Mouse (Mus musculus): ENCODE results near the gene Gm49368.

The Gm49368 gene

DNA sequence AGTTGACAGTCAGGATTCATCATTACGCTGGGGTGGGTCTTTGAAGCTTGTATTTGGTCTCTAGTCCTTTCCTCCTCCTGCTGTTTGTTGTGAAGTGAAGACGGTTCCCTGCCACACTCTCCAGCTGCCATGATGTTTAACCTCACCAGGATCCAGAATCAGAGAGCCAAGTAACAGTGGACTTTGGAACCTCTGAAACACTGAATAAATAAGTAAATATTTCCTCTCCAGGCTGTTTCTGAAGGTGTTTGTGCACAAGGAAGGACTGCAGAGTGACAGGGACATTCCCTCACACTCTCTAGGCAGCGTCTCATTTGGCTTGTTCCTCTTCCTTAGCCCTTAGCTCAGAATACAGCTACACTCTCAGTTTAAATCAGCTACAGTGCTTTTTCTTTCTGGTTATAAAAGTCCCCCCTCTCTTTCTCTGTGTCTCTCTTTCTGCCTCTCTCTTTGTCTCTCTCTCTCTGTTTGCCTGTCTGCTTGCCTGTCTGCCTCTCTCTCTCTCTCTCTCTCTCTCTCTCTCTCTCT is 5.5 kb upstream of the Gm49368 start:
- in situ Hi-C loops (cut with MboI, MseI), result no loop called here

DNA sequence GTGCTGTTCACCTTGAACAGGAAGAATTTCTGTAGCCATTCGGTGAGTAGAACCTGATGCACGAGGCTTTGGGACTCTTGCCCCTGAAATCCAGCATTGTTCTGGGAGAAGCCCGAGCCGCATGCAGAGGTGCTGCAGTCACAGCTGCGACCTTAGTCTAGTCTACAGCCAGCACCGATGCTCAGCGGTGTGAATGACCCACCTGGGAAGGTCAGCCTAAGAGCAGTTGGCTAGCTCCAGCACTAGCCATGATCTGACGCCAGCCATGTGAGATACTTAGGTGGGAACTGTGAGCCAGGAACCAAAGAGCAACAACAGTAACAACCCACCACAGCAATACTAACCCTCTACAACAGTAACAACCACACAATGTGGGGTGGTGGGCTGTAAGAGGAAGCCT is 4.6 kb upstream of the Gm49368 start:
- in situ Hi-C loops (cut with MboI, MseI), result no loop called here

DNA sequence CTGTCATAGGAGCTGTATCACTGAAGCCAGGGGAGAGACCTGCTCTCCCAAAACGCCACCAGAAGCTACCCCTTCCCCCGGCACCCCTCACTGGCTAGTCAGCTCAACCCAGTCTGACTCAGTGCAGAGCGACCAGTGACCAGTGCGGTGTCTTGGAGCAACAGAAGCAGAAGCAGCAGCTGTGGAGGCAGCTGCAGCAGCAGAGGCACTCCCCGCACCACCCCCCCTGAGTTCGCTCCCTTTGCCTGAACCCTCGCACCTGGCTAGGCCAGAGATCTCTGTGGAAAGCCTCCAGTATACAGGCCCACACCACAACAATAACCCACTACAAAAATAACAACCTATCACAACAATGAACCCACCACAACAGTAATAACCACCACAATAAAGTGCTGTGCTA is 3.9 kb upstream of the Gm49368 start:
- in situ Hi-C loops (cut with MboI, MseI), result no loop called here

DNA sequence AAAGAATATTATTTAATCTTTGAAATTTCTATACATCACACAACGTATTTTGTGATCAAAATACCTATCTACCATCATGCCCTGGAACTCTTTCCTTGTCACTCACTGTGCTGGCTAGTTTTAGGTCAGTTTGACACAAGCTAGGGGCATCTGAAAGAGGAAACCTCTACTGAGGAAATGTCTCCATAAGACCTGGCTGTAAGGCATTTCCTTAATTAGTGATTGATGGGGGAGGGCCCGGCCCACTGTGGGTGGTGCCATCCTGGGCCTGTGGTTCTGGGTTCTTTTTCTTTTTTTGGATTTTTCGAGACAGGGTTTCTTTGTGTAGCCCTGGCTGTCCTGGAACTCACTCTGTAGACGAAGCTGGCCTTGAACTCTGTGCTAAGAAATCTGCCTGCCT is 3.4 kb upstream of the Gm49368 start:
- in situ Hi-C loops (cut with MboI, MseI), result no loop called here

DNA sequence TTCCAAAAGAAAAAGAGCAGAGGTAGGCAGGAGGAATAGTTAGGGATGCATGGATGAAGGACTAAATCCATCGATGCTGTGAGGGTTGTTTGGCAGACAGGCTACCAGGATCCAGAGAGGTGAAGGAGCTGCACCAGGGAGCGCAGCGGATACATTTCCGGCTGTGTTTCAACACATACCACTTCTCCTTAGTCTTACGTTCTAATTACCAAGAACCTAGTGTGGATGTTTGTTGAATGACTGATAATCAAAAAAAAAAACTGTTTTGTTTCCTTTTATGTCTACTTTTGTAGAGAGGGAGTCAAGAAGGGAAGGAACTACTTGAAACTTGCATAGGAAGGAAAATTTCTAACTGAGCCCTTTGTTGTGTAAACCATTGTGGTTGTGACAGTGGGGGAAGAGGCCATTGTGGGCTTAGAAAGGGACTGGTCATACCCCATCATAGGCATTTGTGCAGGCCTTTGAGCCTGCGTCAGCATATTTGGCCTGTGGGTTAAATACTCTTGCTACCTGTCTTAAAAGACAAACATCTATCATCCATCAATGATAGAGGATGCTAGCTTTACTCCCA is 813 bp downstream of the Gm49368 start:
- in situ Hi-C loops (cut with MboI, MseI), result no loop called here

DNA sequence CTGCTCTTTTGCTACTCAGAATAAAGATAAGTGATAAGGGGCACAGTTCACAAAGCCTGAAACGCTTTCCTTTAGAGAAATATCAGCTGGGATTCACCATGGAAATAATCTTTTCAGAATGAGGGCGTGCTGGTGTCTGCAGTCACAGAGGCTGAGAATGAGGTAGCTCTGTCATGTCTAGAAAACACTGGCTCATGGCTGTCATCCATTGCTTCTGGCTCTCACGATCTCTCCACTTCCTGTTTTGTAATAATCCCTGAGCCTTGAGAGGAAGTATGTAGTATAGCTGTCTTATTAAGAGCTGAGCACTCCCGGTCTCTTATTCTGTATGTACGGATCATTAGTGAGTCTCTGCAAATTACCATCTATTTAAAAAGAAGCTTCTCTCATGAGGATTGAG is 3.1 kb downstream of the Gm49368 start:
- in situ Hi-C loops (cut with MboI, MseI), result no loop called here

DNA sequence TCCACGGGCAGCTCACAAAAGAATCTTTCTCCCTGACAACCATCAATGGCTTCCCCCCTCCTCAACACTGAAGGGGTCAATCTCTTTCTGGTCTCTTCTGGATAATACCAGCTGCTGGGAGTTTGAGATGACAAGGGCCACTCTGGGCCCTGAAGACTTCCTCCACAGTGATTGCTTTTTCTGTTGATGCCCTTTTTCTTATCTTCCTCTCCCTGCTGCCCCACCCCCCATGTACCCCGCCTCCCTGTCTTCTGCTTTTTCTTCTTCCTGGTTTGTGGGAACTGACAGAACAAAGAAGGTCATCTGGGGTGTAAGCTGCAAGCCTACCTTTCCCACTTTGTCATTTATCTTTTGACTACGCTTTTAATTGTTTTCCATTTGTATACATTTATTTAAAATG is 5.4 kb downstream of the Gm49368 start:
- in situ Hi-C loops (cut with MboI, MseI), result no loop called here

DNA sequence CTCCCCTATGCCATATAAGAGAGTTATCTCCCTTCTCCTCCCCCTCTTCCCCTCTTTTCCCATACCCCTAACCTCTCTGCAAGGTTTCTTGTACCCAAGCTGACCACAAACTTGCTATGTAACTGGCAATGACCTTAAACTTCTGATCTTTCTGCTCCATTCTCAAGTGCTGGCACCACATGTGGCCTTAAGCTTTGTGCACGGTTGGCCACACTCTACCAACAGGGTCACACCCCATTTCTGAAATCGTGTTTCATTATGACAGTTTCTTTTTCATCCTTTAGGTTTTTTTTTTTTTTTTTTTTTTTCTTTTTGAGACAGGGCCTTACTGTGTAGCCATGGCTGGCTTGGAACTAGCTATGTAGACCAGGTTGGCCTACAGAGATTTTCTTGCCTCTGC is 7.4 kb downstream of the Gm49368 start:
- in situ Hi-C loops (cut with MboI, MseI), result no loop called here

DNA sequence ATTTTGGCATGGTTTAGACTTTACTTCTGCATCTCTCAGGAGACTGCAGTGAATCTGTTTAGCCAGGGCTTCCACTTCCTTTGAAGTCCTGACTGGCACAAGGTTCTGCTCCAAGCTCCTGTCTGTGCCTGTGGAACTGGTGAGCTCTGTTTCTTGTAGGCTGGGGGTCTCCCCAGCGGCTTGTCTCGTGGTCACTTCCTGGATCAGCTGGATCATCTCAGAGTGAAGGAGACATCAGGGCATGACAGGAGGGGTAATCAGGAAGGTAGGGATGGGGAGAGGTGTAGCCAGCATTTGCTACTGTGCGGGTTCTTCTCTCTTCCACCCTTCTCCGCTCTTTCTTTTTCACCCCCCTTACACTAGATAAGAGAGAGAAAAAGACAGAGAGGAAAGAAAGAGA is 9.3 kb downstream of the Gm49368 start:
- in situ Hi-C loops (cut with MboI, MseI), result no loop called here

DNA sequence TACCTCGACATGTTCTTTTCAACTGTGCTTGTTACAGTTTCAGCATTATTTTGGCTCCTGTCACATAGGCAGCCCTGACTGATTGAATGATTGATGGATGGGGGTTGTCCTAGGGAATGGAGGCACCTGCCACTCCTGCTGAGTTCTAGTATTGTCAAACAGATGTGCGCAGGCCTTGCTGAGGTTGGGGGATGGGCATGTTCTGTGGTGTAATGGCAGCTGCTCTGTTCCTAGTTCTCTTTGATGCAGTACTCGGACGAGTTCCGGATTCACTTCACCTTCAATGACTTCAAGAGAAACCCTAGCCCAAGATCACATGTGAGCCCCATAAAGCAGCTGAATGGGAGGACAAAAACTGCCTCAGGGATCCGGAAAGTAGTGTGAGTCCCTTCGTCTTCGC is 17.5 kb downstream of the Gm49368 start:
- in situ Hi-C loops (cut with MboI, MseI), result loop anchor here in 1 of 2 experiments (25.0 kb wide), 2 partner anchors 918 to 2007 kb away; no protein-coding TSS in a partner anchor

DNA sequence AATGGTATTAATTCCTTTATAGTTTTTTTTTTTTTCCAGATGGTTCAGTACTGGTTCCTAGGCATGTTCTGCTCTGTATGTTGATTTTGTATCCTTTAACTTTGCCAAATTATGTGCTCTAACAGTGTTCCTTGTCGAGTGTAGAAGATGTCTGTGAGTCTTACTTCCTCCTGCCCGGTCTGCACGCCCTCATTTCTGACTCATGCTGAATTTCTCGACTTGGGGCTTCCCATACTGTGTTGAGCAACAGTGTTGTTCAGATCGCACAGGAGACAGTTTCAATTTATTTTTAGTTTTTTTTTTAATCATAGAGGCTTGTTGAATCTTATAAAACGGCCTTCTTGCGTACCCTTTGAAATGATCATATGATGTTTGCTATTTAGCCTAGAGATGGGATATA is 26.7 kb downstream of the Gm49368 start:
- in situ Hi-C loops (cut with MboI, MseI), result loop anchor here in 1 of 2 experiments (25.0 kb wide), 2 partner anchors 927 to 1998 kb away; no protein-coding TSS in a partner anchor

DNA sequence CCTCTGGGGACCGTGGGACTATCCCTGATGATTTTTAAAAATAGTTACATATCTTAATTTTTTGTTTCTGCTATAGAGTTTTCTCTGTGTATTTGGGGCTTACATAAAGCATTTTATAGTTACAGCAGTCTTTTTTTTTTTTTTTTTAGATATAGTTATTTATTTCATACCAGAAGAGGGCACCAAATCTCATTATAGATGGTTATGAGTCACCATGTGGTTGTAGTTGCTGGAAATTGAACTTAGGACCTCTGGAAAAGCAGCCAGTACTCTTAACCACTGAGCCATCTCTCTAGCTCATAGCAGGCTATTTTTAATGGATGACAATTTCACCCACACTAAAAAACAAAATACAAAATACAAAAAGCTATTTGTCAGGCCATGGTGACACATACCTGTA is 35.7 kb downstream of the Gm49368 start:
- in situ Hi-C loops (cut with MboI, MseI), result loop anchor here in 1 of 2 experiments (25.0 kb wide), 2 partner anchors 936 to 1989 kb away; no protein-coding TSS in a partner anchor

DNA sequence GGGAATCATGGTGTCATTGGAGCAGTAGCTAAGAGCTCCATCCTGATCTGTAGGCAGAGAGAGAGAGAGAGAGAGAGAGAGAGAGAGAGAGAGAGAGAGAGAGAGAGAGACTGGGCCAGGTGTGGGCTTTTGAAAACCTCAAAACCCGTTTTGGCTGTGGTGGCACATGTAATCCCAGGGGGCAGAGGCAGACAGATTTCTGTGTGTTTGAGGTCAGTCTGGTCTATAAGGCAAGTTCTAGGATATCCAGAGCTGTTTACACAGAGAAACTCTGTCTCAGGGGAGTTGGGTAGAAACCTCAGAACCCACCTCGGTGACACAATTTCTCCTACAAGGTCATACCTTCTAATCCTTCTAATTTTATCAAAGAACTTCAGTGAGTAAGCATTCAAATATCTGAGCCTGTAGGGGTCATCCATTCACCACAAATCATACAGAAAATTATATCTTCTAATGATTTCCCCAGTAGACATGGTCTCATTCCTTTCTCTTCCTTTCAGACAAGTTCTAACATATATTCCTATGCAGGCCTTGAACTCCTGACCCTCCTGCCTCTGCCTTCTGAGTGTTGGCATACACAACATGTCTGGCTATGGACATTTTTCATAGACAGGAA is 38.4 kb downstream of the Gm49368 start:
- in situ Hi-C loops (cut with MboI, MseI), result loop anchor here in 1 of 2 experiments (5.0 kb wide), 1 partner anchor 101 kb away; no protein-coding TSS in a partner anchor

DNA sequence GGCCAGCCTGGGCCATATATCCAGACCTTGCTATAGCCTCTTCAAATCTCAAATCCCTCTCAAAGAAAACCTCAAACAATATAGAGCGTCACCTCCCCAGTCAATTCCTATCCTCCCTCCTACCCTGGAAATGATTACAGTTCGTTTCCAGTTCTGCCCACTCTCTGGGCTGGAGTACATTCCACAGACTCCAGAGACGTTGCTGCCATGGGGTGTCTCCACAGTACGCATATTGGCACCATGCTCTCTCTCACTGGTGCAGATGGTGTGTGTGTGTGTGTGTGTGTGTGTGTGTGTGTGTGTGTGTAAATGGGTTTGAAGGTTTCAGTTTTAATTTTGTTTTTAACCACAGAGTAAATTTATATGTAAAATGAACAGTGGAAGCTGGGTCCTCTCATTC is 42.8 kb downstream of the Gm49368 start:
- in situ Hi-C loops (cut with MboI, MseI), result no loop called here

DNA sequence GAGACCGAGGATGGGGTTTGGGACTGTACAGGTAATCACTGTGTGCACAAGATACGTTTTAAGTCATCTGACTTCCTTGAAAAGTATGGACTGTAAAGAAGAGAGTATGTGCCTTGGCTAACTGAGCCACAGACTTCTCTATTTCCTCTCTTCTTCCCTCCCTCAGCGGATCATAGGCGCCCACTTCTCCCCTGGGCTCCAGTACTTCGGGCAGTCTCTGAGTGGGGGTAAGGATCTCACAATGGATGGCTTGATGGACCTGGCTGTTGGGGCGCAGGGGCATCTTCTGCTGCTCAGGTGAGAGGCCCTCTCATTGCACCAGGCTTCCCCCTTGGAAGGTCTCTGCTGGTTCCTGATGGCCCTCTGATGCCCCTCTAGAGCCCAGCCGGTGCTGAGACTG is 45.0 kb downstream of the Gm49368 start:
- in situ Hi-C loops (cut with MboI, MseI), result no loop called here

DNA sequence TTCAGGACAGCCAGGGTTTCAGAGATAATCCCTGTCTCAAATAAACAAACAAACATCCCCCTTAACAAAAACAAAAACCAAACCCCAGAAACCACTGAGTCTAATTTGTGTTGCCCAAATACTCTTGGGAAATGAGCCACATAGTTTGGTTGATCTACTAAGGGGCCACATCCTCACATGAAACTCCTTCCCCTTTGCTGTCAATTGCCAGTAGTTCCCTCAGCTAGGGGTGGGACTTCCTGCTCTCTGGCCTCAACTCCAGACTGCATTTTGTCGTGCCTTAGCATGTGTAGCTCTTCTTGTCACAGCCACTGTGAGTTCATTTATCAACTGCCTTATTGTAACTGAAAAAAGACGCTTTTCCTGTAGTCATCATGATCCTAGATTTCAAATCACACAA is 47.8 kb downstream of the Gm49368 start:
- in situ Hi-C loops (cut with MboI, MseI), result no loop called here

DNA sequence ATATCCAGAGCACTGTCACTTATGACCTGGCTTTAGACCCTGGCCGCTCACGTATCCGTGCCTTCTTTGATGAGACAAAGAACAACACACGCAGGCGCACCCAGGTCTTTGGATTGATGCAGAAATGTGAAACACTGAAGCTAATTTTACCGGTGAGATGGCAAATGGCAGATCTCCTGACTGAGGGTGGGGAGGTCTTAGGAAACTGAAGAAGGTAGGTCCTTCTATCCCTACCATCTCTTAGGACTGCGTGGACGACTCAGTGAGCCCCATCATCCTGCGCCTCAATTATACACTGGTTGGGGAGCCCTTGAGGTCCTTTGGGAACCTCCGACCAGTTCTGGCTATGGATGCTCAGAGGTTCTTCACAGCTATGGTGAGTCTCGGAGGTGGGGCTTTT is 49.6 kb downstream of the Gm49368 start:
- in situ Hi-C loops (cut with MboI, MseI), result no loop called here

DNA sequence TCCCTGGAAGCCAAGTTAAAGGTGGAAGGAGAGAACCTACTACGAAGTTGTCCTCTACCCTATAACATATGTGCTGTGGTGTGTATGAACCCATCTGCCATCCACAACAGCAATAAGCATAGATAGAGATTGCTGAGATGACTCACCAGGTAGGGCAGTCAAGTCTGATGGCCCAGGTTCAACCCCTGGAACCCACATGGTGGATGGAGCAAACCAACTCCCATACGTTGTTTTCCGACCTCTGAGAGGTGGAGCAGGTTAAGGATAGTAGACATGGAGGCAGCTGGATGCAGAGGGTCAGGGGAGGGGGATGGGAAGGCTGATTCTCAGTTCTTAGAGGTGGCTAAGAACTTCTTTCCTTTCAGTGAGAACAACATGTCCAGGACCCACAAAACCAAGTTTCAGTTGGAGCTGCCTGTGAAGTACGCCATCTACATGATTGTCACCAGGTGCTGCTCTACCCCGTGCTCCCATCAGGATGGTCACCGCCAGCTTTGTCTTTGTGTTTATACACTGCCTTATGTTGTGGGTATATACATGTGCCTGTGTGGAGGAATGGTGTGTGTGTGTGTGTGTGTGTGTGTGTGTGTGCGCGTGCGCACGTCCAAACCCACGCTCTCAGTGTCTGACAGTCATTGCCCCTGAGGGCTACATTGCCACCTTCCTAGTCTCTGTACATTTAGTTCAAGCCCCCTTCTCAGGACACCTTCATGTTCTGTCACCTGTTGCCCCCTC is 52.1 kb downstream of the Gm49368 start:
- in situ Hi-C loops (cut with MboI, MseI), result no loop called here

DNA sequence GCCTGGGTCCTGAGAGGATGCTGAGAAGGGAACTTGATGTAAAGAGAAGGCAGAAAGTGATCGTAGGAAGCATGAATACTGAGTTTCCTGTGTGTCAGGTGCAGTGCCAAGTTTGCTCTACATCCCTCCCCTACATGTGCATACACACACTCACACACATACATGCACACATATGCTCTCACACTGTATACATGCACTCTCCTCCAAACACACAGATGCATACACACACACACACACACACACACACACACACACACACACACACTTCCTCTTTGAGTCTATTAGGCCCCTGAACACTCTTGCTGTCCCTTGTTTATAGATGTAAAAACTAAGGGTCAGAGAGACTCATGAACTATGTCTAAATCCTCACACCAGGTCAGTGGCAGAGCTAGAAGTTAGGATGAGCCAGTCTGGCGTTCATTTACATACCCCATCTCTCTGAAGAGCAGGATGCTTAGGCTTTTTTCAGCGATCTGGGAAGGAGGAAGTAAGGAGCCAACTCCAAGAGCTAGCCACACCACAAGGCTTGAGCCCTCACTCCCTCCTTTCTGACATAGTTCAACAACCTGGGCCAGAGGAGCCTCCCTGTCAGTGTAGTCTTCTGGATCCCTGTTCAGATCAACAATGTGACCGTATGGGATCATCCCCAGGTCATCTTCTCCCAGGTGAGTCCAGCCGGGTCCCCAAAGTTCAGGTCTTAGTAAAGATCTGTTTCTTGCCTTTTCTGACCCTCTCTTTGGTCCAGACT is 52.9 kb downstream of the Gm49368 start:
- in situ Hi-C loops (cut with MboI, MseI), result no loop called here

DNA sequence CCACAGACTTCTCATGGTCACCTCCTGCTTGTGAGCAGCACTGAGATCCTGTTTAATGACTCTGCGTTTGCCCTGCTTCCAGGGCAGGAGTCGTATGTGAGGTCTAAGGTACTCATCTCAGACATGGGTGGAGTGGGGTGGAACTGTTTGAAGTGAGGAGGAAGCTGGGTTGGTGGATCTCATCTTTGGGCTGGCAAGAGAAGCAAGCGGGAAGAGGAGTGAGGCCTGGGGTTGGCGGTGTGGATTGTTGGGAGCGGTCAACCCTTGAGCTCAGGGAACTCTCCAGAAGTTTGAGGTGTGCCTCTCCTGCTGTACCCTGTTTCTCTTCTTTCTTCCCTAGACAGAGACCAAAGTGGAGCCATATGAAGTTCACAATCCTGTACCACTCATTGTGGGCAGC is 53.9 kb downstream of the Gm49368 start:
- in situ Hi-C loops (cut with MboI, MseI), result no loop called here

DNA sequence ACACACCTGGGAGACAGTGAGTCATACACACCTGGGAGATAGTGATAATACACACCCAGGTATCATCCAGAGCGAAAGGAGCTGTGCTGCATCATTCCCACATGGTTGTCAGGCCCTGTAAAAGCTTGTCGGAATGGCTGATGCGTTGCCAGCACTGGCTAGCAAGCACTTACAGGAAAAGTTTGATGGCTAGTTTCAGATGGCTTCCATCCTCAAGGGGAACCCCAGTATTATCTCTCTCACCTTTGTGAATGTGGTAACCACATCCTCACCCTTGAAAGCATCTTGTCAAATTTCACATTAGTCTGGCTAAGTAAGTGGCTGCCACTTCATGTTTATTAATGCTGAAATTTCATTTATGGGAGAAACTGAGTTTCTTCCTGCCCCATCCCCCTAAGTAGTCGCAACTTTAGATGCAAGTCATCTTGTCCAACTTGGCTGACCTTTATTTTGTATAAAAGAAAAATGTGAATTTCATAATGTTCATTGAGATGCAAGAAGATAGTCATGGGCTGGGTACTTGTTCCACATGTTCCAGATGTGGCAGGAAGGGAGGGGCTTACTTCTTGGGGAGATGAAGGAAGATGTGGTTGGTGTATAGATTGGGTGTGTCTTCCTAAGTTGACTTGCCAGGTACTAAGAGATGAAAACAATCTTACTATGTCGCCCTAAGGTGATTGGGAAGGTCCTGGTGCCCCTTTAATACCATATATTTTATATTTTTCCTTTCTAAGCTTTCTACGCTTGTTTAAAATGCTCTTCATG is 57.4 kb downstream of the Gm49368 start:
- in situ Hi-C loops (cut with MboI, MseI), result no loop called here

Measured in T-helper 17 cell (primary cell).